Mouse (Mus musculus) E14TG2a.4 (cell line): ENCODE results near the gene Smim24.

Experiments used
- CTCF ChIP-seq: conservative IDR thresholded peaks from 2 replicates; pipeline ENCODE4 v1.5.1; 2014; ENCODE audit warnings: low read length
- POU5F1 ChIP-seq: IDR thresholded peaks from 2 replicates; pipeline ENCODE4 v1.6.1; 2014; ENCODE audit warnings: low read length, borderline replicate concordance

DNA sequence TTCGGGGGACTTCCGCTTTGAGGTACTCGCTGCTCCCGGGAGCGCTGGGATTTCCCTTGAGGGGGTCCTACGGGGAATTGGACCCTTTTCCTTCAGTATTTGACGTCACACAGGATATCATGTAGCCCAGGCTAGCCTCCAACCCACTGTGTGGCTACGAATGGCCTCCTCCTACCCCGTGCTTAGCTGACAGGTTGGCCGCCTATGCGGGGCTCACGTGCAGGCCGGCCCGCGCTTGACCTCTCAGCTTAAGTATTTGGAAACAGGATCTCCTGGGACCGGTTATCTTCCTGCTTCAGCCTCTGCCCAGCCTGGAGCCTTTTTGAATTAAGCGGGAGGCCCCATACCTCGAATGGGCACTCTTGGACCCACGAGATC is 8.3 kb upstream of the Smim24 start:
- TF ChIP-seq CTCF (no peak), POU5F1 (no peak)
